Mouse (Mus musculus) heart, embryonic 14.5 days (tissue): ENCODE measurements at regions not wholly inside any gene's neighbourhood (a gene's known extent, or its start where the extent isn't known, plus 50 kb on each side); places are given as distances from the start of the nearest gene placed in this dataset.

Experiments
- ATAC-seq: fragments of 200-750 bp; cut with Nextera tagmentation; 2 replicates; pipeline ENCODE4 v1.8.0; 2017; ENCODE audit warnings: low read depth, moderate TSS enrichment; ENCODE audit not compliant: insufficient number of reproducible peaks, insufficient read depth, low FRiP score
- H3K27ac ChIP-seq, 2 experiments: fragments of 200-500 bp in 1 of 2; fragments of 300-500 bp in 1 of 2; sonication (generic) in 1 of 2; replicated peaks in 1 of 2; 2 replicates each; pipeline ENCODE4 v1.5.1; 2012 to 2014; ENCODE audit warnings: low read depth in 2 of 2, low read length in 2 of 2, control low read depth in 1 of 2, mild to moderate bottlenecking in 1 of 2, mixed read lengths in 1 of 2; ENCODE audit not compliant: control insufficient read depth in 1 of 2, insufficient read depth in 1 of 2
- H3K27me3 ChIP-seq: fragments of 300-500 bp; sonication (generic); 2 replicates; pipeline ENCODE4 v1.6.1; 2014; ENCODE audit warnings: mild to moderate bottlenecking, low read length, control low read depth; ENCODE audit not compliant: control insufficient read depth, insufficient read depth
- H3K36me3 ChIP-seq: fragments of 300-500 bp; sonication (generic); 2 replicates; pipeline ENCODE4 v1.6.1; 2014; ENCODE audit warnings: mild to moderate bottlenecking, control low read depth, low read length, mixed read lengths; ENCODE audit not compliant: control insufficient read depth, insufficient read depth
- H3K4me1 ChIP-seq, 2 experiments: fragments of 200-500 bp in 1 of 2; fragments of 300-500 bp in 1 of 2; sonication (generic) in 1 of 2; 2 replicates each; pipeline ENCODE4 v1.6.1; 2012 to 2014; ENCODE audit warnings: low read length in 2 of 2, control low read depth in 1 of 2, mixed read lengths in 1 of 2; ENCODE audit not compliant: control insufficient read depth in 2 of 2, insufficient read depth in 2 of 2
- H3K4me2 ChIP-seq: fragments of 300-500 bp; sonication (generic); 2 replicates; pipeline ENCODE4 v1.6.1; 2014; ENCODE audit warnings: mild to moderate bottlenecking, low read length
- H3K4me3 ChIP-seq, 2 experiments: fragments of 200-500 bp in 1 of 2; fragments of 300-500 bp in 1 of 2; sonication (generic) in 1 of 2; 2 replicates each; pipeline ENCODE4 v1.5.1; 2012 to 2014; ENCODE audit warnings: low read length in 2 of 2, mild to moderate bottlenecking in 2 of 2, control low read depth in 1 of 2, low read depth in 1 of 2, moderate library complexity in 1 of 2; ENCODE audit not compliant: control insufficient read depth in 1 of 2, insufficient read depth in 1 of 2
- H3K9ac ChIP-seq: fragments of 300-500 bp; sonication (generic); 2 replicates; pipeline ENCODE4 v1.6.1; 2014; ENCODE audit warnings: mild to moderate bottlenecking, low read length
- H3K9me3 ChIP-seq: fragments of 300-500 bp; sonication (generic); 2 replicates; pipeline ENCODE4 v1.6.1; 2016; ENCODE audit warnings: low read length, control low read depth; ENCODE audit not compliant: control insufficient read depth
- WGBS: fragments of 180-500 bp; shearing (Covaris S2); extraction: QIAGEN DNeasy Blood & Tissue Kit; methylation state at CpG from one replicate; pipeline ENCODE4 v1.1.7; 2014; 5-methylcytosine and 5-hydroxymethylcytosine counted together

DNA sequence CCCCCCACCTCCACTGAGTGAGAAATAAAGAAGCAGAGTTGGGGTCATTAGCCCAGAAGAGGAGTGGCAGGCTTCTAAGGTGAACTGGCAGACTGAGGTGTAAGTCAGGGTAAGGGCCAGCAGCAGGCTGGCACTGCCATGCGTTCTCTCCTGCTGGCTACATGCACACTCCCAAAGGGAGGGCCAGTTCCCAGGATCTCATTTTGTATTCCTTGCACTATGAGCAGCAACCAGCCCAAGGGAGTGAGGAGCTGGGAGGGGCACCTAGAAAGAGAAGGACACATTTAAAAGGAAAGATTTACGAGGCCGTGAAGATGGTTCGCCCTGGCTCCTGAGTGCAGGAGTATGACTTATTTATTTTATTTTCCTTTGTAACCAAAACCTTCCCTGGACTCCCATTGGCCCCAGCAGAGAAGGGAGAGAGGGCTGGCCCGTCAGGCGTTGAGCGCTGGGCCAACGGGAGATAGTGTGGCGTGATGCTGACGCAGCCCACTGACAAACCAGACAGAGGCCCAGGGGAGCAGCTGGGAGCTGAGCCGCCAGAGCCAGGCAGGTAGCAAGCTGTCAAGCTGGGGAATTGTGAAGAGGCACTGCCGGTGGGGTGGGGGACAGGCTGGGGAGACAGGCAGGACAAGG is 166.8 kb upstream of the Klf7 start:
- 38% methylated on average over 12 of the region's 12 CpGs for WGBS
- no peaks in the 10 kb centered on the region for H3K9me3 ChIP-seq
- H3K27me3 ChIP-seq = no peaks in the 10 kb centered on the region
- no peak for ATAC-seq
- H3K36me3 ChIP-seq = no peaks in the 10 kb centered on the region
- H3K4me3 ChIP-seq = no peak overlapping the region
- no peak overlapping the region; the same call in 1 of the 2 replicates for H3K9ac ChIP-seq
- peaks cover 0 to 12% of the 10 kb centered on the region in 2 experiments; a peak in 3 of 4 replicates for H3K4me1 ChIP-seq
- H3K4me2 ChIP-seq = peak overlapping the region; percentile 49
- H3K27ac ChIP-seq = no peak overlapping the region

DNA sequence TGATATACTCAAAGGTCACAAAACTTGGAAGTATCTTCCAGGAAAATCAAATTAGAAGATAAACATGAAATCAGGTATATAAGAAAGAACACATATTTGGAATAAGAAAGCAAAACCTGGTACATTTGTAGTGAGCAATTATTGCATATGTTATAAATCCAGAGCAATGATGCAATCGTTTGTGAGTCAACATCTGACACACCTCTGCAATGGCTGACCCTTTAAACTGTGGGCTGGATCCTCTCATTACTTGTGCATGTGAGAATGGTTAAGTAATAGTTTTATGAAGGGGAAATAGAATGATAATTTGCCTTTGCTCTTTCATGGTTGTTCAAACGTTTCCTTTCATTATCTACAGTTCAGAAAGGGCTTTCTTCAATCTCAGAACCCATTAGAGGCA is 165.0 kb upstream of the Klf7 start:
- ATAC-seq = no peak
- Histone ChIP-seq H3K27ac (no peak overlapping the region), H3K4me2 (no peak overlapping the region), H3K9ac (no peak overlapping the region), H3K4me1 (peaks cover 0 to 12% of the 10 kb centered on the region in 2 experiments; a peak in 3 of 4 replicates), H3K4me3 (no peak overlapping the region), H3K36me3 (no peaks in the 10 kb centered on the region), H3K9me3 (no peaks in the 10 kb centered on the region), H3K27me3 (no peaks in the 10 kb centered on the region)
- 67% methylated on average over 2 of the region's 2 CpGs for WGBS

DNA sequence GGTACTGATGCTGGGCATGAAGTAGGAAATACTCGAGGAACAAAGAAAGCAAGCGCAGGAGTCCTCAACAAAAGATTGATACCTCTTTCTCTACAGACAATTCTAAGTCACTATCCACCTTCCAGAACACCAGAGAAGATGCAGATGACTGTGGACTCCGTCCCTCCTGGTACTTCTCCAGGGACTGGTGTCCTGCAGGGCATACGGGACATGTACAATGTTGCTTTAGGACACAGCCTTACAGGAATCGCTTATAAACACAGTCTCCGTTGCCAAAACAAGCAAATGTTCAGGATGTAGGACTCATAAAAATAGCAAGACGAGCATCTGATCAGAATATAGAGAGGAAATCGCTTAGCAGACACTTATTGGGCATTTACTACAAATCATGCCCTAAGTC is 162.6 kb upstream of the Klf7 start:
- Histone ChIP-seq H3K27ac (no peak overlapping the region), H3K36me3 (no peaks in the 10 kb centered on the region), H3K27me3 (no peaks in the 10 kb centered on the region), H3K4me1 (peaks cover 0 to 12% of the 10 kb centered on the region in 2 experiments; a peak in 2 of 4 replicates), H3K9ac (no peak overlapping the region), H3K4me2 (no peak overlapping the region), H3K9me3 (no peaks in the 10 kb centered on the region), H3K4me3 (no peak overlapping the region)
- ATAC-seq = no peak
- WGBS = 64% methylated on average over 8 of the region's 8 CpGs

DNA sequence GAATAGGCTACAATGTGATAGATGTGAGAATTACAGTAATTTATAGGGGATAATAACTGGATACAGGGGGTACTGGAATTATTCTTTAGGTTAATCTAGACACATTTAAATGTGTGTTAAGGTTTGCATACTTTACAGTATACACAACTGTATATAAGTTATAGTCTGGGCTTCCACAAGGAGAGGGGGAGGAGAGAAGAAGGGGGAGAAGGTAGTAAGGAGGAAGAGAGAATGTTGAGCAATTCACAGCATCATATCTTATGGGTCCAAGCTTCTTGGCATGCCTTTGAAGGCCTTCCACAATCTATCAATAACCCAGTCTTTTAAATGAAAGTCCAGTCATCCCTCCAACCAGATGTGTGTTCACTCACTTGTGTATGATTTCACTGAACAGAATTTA is 153.8 kb upstream of the Klf7 start:
- no peak overlapping the region for H3K4me3 ChIP-seq
- no peak for ATAC-seq
- H3K9ac ChIP-seq = no peak overlapping the region
- no peaks in the 10 kb centered on the region for H3K36me3 ChIP-seq
- H3K27ac ChIP-seq = no peak overlapping the region
- H3K4me2 ChIP-seq = no peak overlapping the region
- no peaks in the 10 kb centered on the region for H3K27me3 ChIP-seq
- H3K4me1 ChIP-seq = no peaks in the 10 kb centered on the region
- H3K9me3 ChIP-seq = no peaks in the 10 kb centered on the region

DNA sequence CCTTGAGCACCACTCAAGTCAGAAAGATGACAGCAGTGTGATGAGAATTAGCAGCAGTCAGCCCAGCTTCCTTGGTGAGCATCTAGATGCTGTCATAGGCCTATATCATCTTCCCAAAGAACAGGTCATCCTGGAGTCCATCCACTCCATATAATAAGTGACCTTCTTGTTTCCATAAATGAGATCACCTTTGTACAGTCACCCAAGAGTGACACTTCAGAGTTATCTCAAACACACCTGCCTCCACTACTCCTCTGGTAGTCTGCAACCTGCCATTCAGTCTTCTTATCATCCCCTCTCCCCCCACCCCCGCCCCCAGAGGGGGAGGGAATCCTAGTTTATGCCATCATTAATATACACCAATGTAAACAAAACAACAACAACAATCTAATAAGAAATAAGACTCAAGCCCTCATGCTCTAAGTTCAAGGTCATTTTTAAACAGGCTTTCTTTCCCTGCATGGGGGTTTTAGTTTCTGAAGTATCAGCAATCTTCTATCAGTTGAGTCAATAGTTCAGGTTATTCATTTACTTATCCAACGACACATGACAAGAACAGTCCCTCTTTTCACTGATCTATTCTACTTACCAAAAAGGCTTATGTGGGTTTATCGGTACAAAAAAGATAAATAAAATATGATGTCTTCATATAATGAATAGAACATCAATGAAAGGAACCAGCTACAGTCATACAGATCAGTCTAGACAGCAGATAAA is 153.2 kb upstream of the Klf7 start:
- Histone ChIP-seq H3K4me1 (no peaks in the 10 kb centered on the region), H3K9ac (no peak overlapping the region), H3K4me2 (no peak overlapping the region), H3K4me3 (no peak overlapping the region), H3K27me3 (no peaks in the 10 kb centered on the region), H3K36me3 (no peaks in the 10 kb centered on the region), H3K9me3 (no peaks in the 10 kb centered on the region), H3K27ac (no peak overlapping the region)
- ATAC-seq = no peak
- WGBS = 80% methylated on average over 3 of the region's 3 CpGs

DNA sequence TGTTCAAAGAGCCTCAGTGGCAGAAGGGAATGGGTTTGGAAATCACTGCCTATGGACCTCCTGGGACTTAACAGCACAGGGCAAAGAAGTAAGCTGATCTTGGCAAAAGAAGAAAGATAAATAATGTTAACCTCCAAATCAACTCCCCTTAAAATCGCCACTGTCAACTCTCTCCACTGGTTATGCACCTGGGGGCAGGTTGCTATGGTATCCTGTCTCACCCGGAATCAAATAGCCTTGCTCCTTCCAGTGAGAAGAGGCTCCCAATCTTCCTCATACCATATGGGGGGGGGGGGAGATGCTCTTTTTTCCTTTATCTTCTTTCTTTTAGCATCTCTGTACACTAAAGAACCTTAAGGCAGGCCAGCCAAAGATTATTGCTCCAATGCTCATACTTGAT is 135.2 kb upstream of the Klf7 start:
- no peak for ATAC-seq

DNA sequence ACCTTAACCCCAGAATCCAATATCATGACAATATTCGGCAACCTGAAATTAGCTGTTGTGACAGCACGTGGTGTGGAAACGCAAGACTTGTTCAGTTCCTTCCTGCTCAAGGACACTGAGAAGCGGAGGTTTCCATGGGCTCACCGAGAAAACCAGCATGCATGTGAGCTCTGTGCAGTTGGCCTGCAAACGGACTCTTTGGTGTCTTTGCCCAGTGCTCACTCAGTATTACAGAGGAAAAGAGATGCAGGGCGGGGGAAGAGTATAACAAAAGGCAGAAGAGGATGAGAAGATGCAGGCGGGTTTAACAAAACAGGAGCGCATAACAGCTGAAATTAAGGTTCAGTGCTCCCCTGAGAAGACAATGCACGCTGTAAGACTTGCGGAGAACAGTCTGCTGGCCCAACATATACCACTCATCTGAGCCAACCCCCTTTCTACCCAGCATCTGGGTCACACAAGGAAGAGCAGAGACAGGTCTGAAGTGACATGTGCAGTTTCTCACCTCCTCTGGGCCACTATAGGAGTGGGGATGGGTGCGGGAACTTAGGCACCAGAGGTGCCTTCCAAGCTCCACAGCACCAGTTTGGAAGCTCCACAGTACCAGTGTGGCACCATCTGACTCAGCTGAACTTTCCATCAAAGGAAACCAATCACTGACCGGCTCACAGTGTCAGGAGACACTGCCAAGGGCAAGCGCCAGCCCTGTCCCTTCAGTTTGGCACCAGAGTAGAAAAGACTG is 133.6 kb upstream of the Klf7 start:
- WGBS = 84% methylated on average over 14 of the region's 14 CpGs
- H3K4me1 ChIP-seq = no peaks in the 10 kb centered on the region
- H3K27ac ChIP-seq = no peak overlapping the region
- H3K36me3 ChIP-seq = no peaks in the 10 kb centered on the region
- no peak for ATAC-seq
- H3K4me3 ChIP-seq = no peak overlapping the region
- H3K9me3 ChIP-seq = no peaks in the 10 kb centered on the region
- H3K9ac ChIP-seq = no peak overlapping the region
- no peaks in the 10 kb centered on the region for H3K27me3 ChIP-seq
- no peak overlapping the region for H3K4me2 ChIP-seq

More for the DNA sequence above, 135.2 kb upstream of the Klf7 start:
- Histone ChIP-seq H3K4me1 (no peaks in the 10 kb centered on the region), H3K9ac (no peak overlapping the region), H3K27ac (no peak overlapping the region), H3K4me3 (no peak overlapping the region), H3K36me3 (no peaks in the 10 kb centered on the region), H3K4me2 (no peak overlapping the region), H3K9me3 (no peaks in the 10 kb centered on the region), H3K27me3 (no peaks in the 10 kb centered on the region)
- WGBS = 65% methylated on average over 2 of the region's 2 CpGs
